8 mouse cellular contexts compared by ENCODE assay signal in genomic region chr1:23382461-23382805, GRCm38 (mm10). TPM values are rescaled to one million over a fixed set of nuclear protein-coding genes. Genes with fewer than 3 reads are reported as not detected.
DNase-seq lines count a peak whose midpoint lies in the region; ATAC-seq and TF ChIP-seq lines count a peak whose summit lies in the region.

No protein-coding gene starts in this region.

- peak overlapping the region; percentile 85 for H3K9ac ChIP-seq in kidney, embryonic 15.5 days
- peak overlapping the region; percentile 65 for H3K9ac ChIP-seq in intestine, postnatal 0 days (ENCODE audit: low read depth, low read length)

- no peaks in the 10 kb centered on the region for H3K36me3 ChIP-seq in kidney, embryonic 15.5 days
- peaks cover 10% of the 10 kb centered on the region for H3K36me3 ChIP-seq in E14TG2a.4 (ENCODE audit: insufficient read depth, low read length)
- H3K36me3 ChIP-seq in embryonic facial prominence, embryonic 10.5 days (replicated peaks) = no peaks in the 10 kb centered on the region
- H3K36me3 ChIP-seq in intestine, postnatal 0 days (ENCODE audit: control insufficient read depth, insufficient read depth) = no peaks in the 10 kb centered on the region
- H3K36me3 ChIP-seq in small intestine, adult 2 months (ENCODE audit: control insufficient read depth, insufficient read depth, low read length) = no peaks in the 10 kb centered on the region

- TF ChIP-seq CTCF in E14TG2a.4 (conservative IDR thresholded peaks at IDR 0.05; ENCODE audit: low read length) = no peak
- no peak for TF ChIP-seq CTCF in intestine, postnatal 0 days (IDR thresholded peaks at IDR 0.05; ENCODE audit: low read depth)
- no peak for TF ChIP-seq CTCF in small intestine, adult 2 months (IDR thresholded peaks at IDR 0.05; ENCODE audit: extremely low read depth, insufficient read length, insufficient replicate concordance, low read depth, low read length)

- peaks cover 37% of the 10 kb centered on the region for H3K4me1 ChIP-seq in kidney, embryonic 15.5 days
- peaks cover 42% of the 10 kb centered on the region for H3K4me1 ChIP-seq in E14TG2a.4 (replicated peaks; ENCODE audit: low read depth, low read length)
- H3K4me1 ChIP-seq in embryonic facial prominence, embryonic 10.5 days = peaks cover 23% of the 10 kb centered on the region
- H3K4me1 ChIP-seq in intestine, postnatal 0 days (replicated peaks; ENCODE audit: control insufficient read depth, insufficient read depth, low read length) = no peaks in the 10 kb centered on the region
- no peaks in the 10 kb centered on the region for H3K4me1 ChIP-seq in small intestine, adult 2 months (ENCODE audit: control insufficient read depth, insufficient read depth, insufficient read length, low read length)

- H3K4me3 ChIP-seq in kidney, embryonic 15.5 days (replicated peaks) = peak overlapping the region; percentile 84
- peak overlapping the region; percentile 89 for H3K4me3 ChIP-seq in E14TG2a.4 (replicated peaks; ENCODE audit: low read length)
- H3K4me3 ChIP-seq in embryonic facial prominence, embryonic 10.5 days = peak overlapping the region; percentile 94
- peak overlapping the region; percentile 61 for H3K4me3 ChIP-seq in intestine, postnatal 0 days (ENCODE audit: low read depth, low read length)
- peak overlapping the region; percentile 83 for H3K4me3 ChIP-seq in small intestine, adult 2 months (ENCODE audit: low read depth, low read length)

- DNase-seq in kidney, postnatal 25 days = no peak
- no peak for DNase-seq in embryonic facial prominence, embryonic 10.5 days (ENCODE audit: low spot score)
- no peak for DNase-seq in adrenal gland, postnatal 10 days

- H3K27me3 ChIP-seq in kidney, embryonic 15.5 days = no peaks in the 10 kb centered on the region
- 0 out of 2 replicates have a peak, but pooled peaks cover 2% of the 10 kb centered on the region for H3K27me3 ChIP-seq in E14TG2a.4 (ENCODE audit: insufficient read depth, low read length)
- no peaks in the 10 kb centered on the region for H3K27me3 ChIP-seq in embryonic facial prominence, embryonic 10.5 days (replicated peaks; ENCODE audit: low read depth, poor library complexity, severe bottlenecking)
- H3K27me3 ChIP-seq in intestine, postnatal 0 days (replicated peaks; ENCODE audit: control insufficient read depth, insufficient read depth, low read length) = peaks cover 15% of the 10 kb centered on the region
- peaks cover 7% of the 10 kb centered on the region for H3K27me3 ChIP-seq in small intestine, adult 2 months (ENCODE audit: control insufficient read depth, insufficient read depth, low read length)

- H3K4me2 ChIP-seq in kidney, embryonic 15.5 days = peak overlapping the region; percentile 95
- peak overlapping the region; percentile 98 for H3K4me2 ChIP-seq in intestine, postnatal 0 days (replicated peaks; ENCODE audit: low read depth)

- H3K27ac ChIP-seq in kidney, embryonic 15.5 days = peak overlapping the region; percentile 88
- peak overlapping the region; percentile 92 for H3K27ac ChIP-seq in embryonic facial prominence, embryonic 10.5 days (replicated peaks)
- H3K27ac ChIP-seq in intestine, postnatal 0 days (ENCODE audit: low read depth, low read length) = 0 out of 2 replicates have a peak overlapping the region, but pooled peaks have one; percentile 8
- H3K27ac ChIP-seq in small intestine, adult 2 months (ENCODE audit: insufficient read depth, low read depth, low read length) = 0 out of 2 replicates have a peak overlapping the region, but pooled peaks have one; percentile 72

- no peaks in the 10 kb centered on the region for H3K9me3 ChIP-seq in kidney, embryonic 15.5 days (replicated peaks)
- H3K9me3 ChIP-seq in E14TG2a.4 (ENCODE audit: low read length) = no peaks in the 10 kb centered on the region
- H3K9me3 ChIP-seq in embryonic facial prominence, embryonic 10.5 days = no peaks in the 10 kb centered on the region
- H3K9me3 ChIP-seq in intestine, postnatal 0 days (ENCODE audit: control insufficient read depth) = no peaks in the 10 kb centered on the region

- under 1% methylated on average over 21 of the region's 21 CpGs for WGBS in kidney, embryonic 15.5 days
- WGBS in embryonic facial prominence, embryonic 10.5 days = under 1% methylated on average over 21 of the region's 21 CpGs
- whole genome bisulfite sequencing in intestine, postnatal 0 days = 0% methylated on average over 21 of the region's 21 CpGs
- 1% methylated on average over 21 of the region's 21 CpGs for WGBS in small intestine, adult 2 months

- ATAC-seq in kidney, embryonic 15.5 days (replicated peaks; ENCODE audit: low FRiP score) = no peak
- no peak for ATAC-seq in intestine, postnatal 0 days
- no peak for ATAC-seq in megakaryocyte-erythroid progenitor cell, adult 5-6 weeks (replicated peaks; ENCODE audit: low FRiP score, low TSS enrichment, poor library complexity, severe bottlenecking)

- TF ChIP-seq POLR2A in small intestine, adult 2 months (IDR thresholded peaks at IDR 0.05; ENCODE audit: low read depth, low read length) = no peak

RNA-seq across cellular contexts. Expression of gene Ogfrl1, which starts 15.1 kb away (rescaled TPM):
- polyA plus RNA-seq in kidney, embryonic 15.5 days (2015; fragmentation: Nextera tagmentation; extraction: Ambion mirVana) = 14.6 and 16.1 TPM in 2 replicates
- 6.3 and 6.6 TPM in 2 replicates for polyA plus RNA-seq in embryonic facial prominence, embryonic 10.5 days (2016; fragmentation: Nextera tagmentation; extraction: Ambion mirVana)
- polyA plus RNA-seq in intestine, postnatal 0 days (2015; fragmentation: Nextera tagmentation; extraction: Ambion mirVana) = 3.8 and 4.4 TPM in 2 replicates
- 1.3 and 1.5 TPM in 2 replicates for polyA plus RNA-seq in small intestine, adult 2 months (2012; rRNA removed)
- total RNA-seq in adrenal gland, postnatal 10 days (2021) = 1 to 10 TPM; 6.3 to 7.7 TPM
- 22.1 and 24.1 TPM in 2 replicates for total RNA-seq in megakaryocyte-erythroid progenitor cell, adult 5-6 weeks (2014; fragmentation: Nextera tagmentation)
- 20.9 and 31.8 TPM in 2 replicates for total RNA-seq in megakaryocyte-erythroid progenitor cell, adult 5-6 weeks (2017)

Comparison
In these comparisons a context has a peak if more than half of its experiments do, and no peak if none do; other contexts are left out.
1. H3K27ac ChIP-seq: peak in every context shown above with its lines; median percentile 92 in embryonic facial prominence, embryonic 10.5 days; 88 in kidney, embryonic 15.5 days; 72 in small intestine, adult 2 months; 8 in intestine, postnatal 0 days.